Mouse (Mus musculus): ENCODE data around the gene Dock3. TPM values are rescaled to one million over a fixed set of nuclear protein-coding genes. Genes with fewer than 3 reads are reported as not detected.
"Not testable (repeated sequence)": the region's sequence is repeated elsewhere in the genome, so short reads cannot be mapped to it uniquely, and the experiment has no call there.

The Dock3 gene
- polyA plus RNA-seq, 1 experiment from 2014 or later, result 0.32 TPM

- Histone ChIP-seq H3K4me1 (ENCODE audit: control insufficient read depth, insufficient read depth, low read length) (0 out of 2 replicates have a peak, but pooled peaks cover 3% of the 10 kb centered on the region), H3K27ac (replicated peaks; ENCODE audit: low read depth, low read length) (no peak overlapping the region), H3K9ac (ENCODE audit: low read length) (0 out of 2 replicates have a peak overlapping the region, but pooled peaks have one; percentile 17), H3K9me3 (ENCODE audit: control insufficient read depth, low read length) (no peaks in the 10 kb centered on the region), H3K36me3 (ENCODE audit: control insufficient read depth, insufficient read depth, low read length) (no peaks in the 10 kb centered on the region), H3K4me2 (ENCODE audit: low read depth, severe bottlenecking) (peak overlapping the region; percentile 94), H3K27me3 (ENCODE audit: control insufficient read depth, insufficient read depth, low read length) (peaks cover 71% of the 10 kb centered on the region), H3K4me3 (ENCODE audit: low read depth, low read length) (peak overlapping the region; percentile 48)
- DNase-seq (ENCODE audit: low spot score) (peak; percentile 50), ATAC-seq (ENCODE audit: insufficient number of reproducible peaks, low FRiP score, low TSS enrichment, low read depth) (0 out of 2 replicates have a peak, but pooled peaks have one; percentile 69)
- 2% methylated on average over 38 of the region's 50 CpGs for WGBS
These were observed 644 bp downstream of the Dock3 start for GRCm38 (mm10) chr9:107230991-107231538.

- Histone ChIP-seq H3K27me3 (ENCODE audit: control insufficient read depth, insufficient read depth, low read length) (peaks cover 13% of the 10 kb centered on the region), H3K4me3 (ENCODE audit: low read depth, low read length) (no peak overlapping the region), H3K9ac (ENCODE audit: low read length) (no peak overlapping the region), H3K4me1 (ENCODE audit: control insufficient read depth, insufficient read depth, low read length) (no peaks in the 10 kb centered on the region), H3K36me3 (ENCODE audit: control insufficient read depth, insufficient read depth, low read length) (no peaks in the 10 kb centered on the region), H3K9me3 (ENCODE audit: control insufficient read depth, low read length) (no peaks in the 10 kb centered on the region), H3K27ac (replicated peaks; ENCODE audit: low read depth, low read length) (no peak overlapping the region), H3K4me2 (ENCODE audit: low read depth, severe bottlenecking) (no peak overlapping the region)
- WGBS, result 78% methylated on average over 1 of the region's 1 CpGs
- DNase-seq (ENCODE audit: low spot score), result no peak
- ATAC-seq (ENCODE audit: insufficient number of reproducible peaks, low FRiP score, low TSS enrichment, low read depth), result no peak
These were observed 7.1 kb downstream of the Dock3 start for GRCm38 (mm10) chr9:107224597-107224996.

GRCm38 (mm10) chr9:107174831-107175230 is 56.9 kb downstream of the Dock3 start:
- DNase-seq (ENCODE audit: low spot score); H3K4me3 ChIP-seq (ENCODE audit: low read depth, low read length); H3K27ac ChIP-seq (replicated peaks; ENCODE audit: low read depth, low read length); H3K27me3 ChIP-seq (ENCODE audit: control insufficient read depth, insufficient read depth, low read length); H3K4me2 ChIP-seq (ENCODE audit: low read depth, severe bottlenecking); H3K36me3 ChIP-seq (ENCODE audit: control insufficient read depth, insufficient read depth, low read length); ATAC-seq (ENCODE audit: insufficient number of reproducible peaks, low FRiP score, low TSS enrichment, low read depth); H3K9me3 ChIP-seq (ENCODE audit: control insufficient read depth, low read length); H3K4me1 ChIP-seq (ENCODE audit: control insufficient read depth, insufficient read depth, low read length); H3K9ac ChIP-seq (ENCODE audit: low read length): not testable (repeated sequence)
- 100% methylated on average over 1 of the region's 1 CpGs for WGBS

DNA sequence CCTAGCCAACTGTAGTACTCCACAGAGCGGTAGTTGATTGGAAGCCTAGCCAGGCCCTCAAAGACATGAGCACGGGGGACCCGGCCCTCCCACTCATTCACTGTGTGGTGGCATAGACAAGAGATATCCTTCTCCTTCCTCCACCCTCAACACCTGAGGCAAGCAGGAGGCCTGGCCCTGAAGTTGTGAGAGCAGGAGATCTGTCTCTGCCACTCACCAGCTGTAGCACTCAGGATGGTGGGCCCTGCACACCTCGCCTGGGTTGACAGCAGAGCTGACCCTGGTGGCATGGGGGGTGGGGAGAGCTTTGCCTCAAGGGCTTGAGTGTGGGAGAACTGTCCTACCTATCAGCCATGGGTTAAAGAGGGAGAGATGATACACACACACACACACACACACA is 65.9 kb downstream of the Dock3 start:
- Histone ChIP-seq H3K9ac (ENCODE audit: low read length) (no peak overlapping the region), H3K4me3 (ENCODE audit: low read depth, low read length) (no peak overlapping the region), H3K4me1 (ENCODE audit: control insufficient read depth, insufficient read depth, low read length) (no peaks in the 10 kb centered on the region), H3K9me3 (ENCODE audit: control insufficient read depth, low read length) (no peaks in the 10 kb centered on the region), H3K4me2 (ENCODE audit: low read depth, severe bottlenecking) (no peak overlapping the region), H3K27me3 (ENCODE audit: control insufficient read depth, insufficient read depth, low read length) (no peaks in the 10 kb centered on the region), H3K36me3 (ENCODE audit: control insufficient read depth, insufficient read depth, low read length) (no peaks in the 10 kb centered on the region), H3K27ac (replicated peaks; ENCODE audit: low read depth, low read length) (no peak overlapping the region)
- WGBS, result 84% methylated on average over 4 of the region's 4 CpGs
- no peak for DNase-seq (ENCODE audit: low spot score)
- no peak for ATAC-seq (ENCODE audit: insufficient number of reproducible peaks, low FRiP score, low TSS enrichment, low read depth)

GRCm38 (mm10) chr9:107164825-107165224 is 66.9 kb downstream of the Dock3 start:
- H3K4me1 ChIP-seq (ENCODE audit: control insufficient read depth, insufficient read depth, low read length), result no peaks in the 10 kb centered on the region
- DNase-seq (ENCODE audit: low spot score) (no peak), ATAC-seq (ENCODE audit: insufficient number of reproducible peaks, low FRiP score, low TSS enrichment, low read depth) (no peak)
- H3K9me3 ChIP-seq (ENCODE audit: control insufficient read depth, low read length), result no peaks in the 10 kb centered on the region
- no peak overlapping the region for H3K4me2 ChIP-seq (ENCODE audit: low read depth, severe bottlenecking)
- H3K27me3 ChIP-seq (ENCODE audit: control insufficient read depth, insufficient read depth, low read length), result no peaks in the 10 kb centered on the region
- no peak overlapping the region for H3K4me3 ChIP-seq (ENCODE audit: low read depth, low read length)
- no peak overlapping the region for H3K9ac ChIP-seq (ENCODE audit: low read length)
- no peak overlapping the region for H3K27ac ChIP-seq (replicated peaks; ENCODE audit: low read depth, low read length)
- 18% methylated on average over 3 of the region's 3 CpGs for WGBS
- H3K36me3 ChIP-seq (ENCODE audit: control insufficient read depth, insufficient read depth, low read length), result no peaks in the 10 kb centered on the region

- ATAC-seq (ENCODE audit: insufficient number of reproducible peaks, low FRiP score, low TSS enrichment, low read depth); H3K36me3 ChIP-seq (ENCODE audit: control insufficient read depth, insufficient read depth, low read length); H3K9me3 ChIP-seq (ENCODE audit: control insufficient read depth, low read length); H3K4me3 ChIP-seq (ENCODE audit: low read depth, low read length); DNase-seq (ENCODE audit: low spot score); H3K9ac ChIP-seq (ENCODE audit: low read length); H3K27ac ChIP-seq (replicated peaks; ENCODE audit: low read depth, low read length); H3K4me1 ChIP-seq (ENCODE audit: control insufficient read depth, insufficient read depth, low read length); H3K27me3 ChIP-seq (ENCODE audit: control insufficient read depth, insufficient read depth, low read length); H3K4me2 ChIP-seq (ENCODE audit: low read depth, severe bottlenecking): not testable (repeated sequence)
- WGBS, result 69% methylated on average over 4 of the region's 4 CpGs
These were observed 75.3 kb downstream of the Dock3 start for GRCm38 (mm10) chr9:107156388-107156787.

GRCm38 (mm10) chr9:107112791-107113190 is 118.9 kb downstream of the Dock3 start:
- 72% methylated on average over 3 of the region's 3 CpGs for WGBS
- no peaks in the 10 kb centered on the region for H3K9me3 ChIP-seq (ENCODE audit: control insufficient read depth, low read length)
- no peak overlapping the region for H3K4me3 ChIP-seq (ENCODE audit: low read depth, low read length)
- H3K4me2 ChIP-seq (ENCODE audit: low read depth, severe bottlenecking), result no peak overlapping the region
- no peak for ATAC-seq (ENCODE audit: insufficient number of reproducible peaks, low FRiP score, low TSS enrichment, low read depth)
- H3K27me3 ChIP-seq (ENCODE audit: control insufficient read depth, insufficient read depth, low read length), result no peaks in the 10 kb centered on the region
- H3K27ac ChIP-seq (replicated peaks; ENCODE audit: low read depth, low read length), result no peak overlapping the region
- H3K4me1 ChIP-seq (ENCODE audit: control insufficient read depth, insufficient read depth, low read length), result no peaks in the 10 kb centered on the region
- H3K36me3 ChIP-seq (ENCODE audit: control insufficient read depth, insufficient read depth, low read length), result no peaks in the 10 kb centered on the region
- no peak for DNase-seq (ENCODE audit: low spot score)
- H3K9ac ChIP-seq (ENCODE audit: low read length), result no peak overlapping the region

- Histone ChIP-seq H3K4me3 (ENCODE audit: low read depth, low read length) (no peak overlapping the region), H3K4me2 (ENCODE audit: low read depth, severe bottlenecking) (no peak overlapping the region), H3K27me3 (ENCODE audit: control insufficient read depth, insufficient read depth, low read length) (no peaks in the 10 kb centered on the region), H3K9me3 (ENCODE audit: control insufficient read depth, low read length) (no peaks in the 10 kb centered on the region), H3K36me3 (ENCODE audit: control insufficient read depth, insufficient read depth, low read length) (no peaks in the 10 kb centered on the region), H3K4me1 (ENCODE audit: control insufficient read depth, insufficient read depth, low read length) (no peaks in the 10 kb centered on the region), H3K27ac (replicated peaks; ENCODE audit: low read depth, low read length) (no peak overlapping the region), H3K9ac (ENCODE audit: low read length) (no peak overlapping the region)
- DNase-seq (ENCODE audit: low spot score) (no peak), ATAC-seq (ENCODE audit: insufficient number of reproducible peaks, low FRiP score, low TSS enrichment, low read depth) (no peak)
- 68% methylated on average over 2 of the region's 2 CpGs for WGBS
These were observed 119.7 kb downstream of the Dock3 start for GRCm38 (mm10) chr9:107112056-107112455.

DNA sequence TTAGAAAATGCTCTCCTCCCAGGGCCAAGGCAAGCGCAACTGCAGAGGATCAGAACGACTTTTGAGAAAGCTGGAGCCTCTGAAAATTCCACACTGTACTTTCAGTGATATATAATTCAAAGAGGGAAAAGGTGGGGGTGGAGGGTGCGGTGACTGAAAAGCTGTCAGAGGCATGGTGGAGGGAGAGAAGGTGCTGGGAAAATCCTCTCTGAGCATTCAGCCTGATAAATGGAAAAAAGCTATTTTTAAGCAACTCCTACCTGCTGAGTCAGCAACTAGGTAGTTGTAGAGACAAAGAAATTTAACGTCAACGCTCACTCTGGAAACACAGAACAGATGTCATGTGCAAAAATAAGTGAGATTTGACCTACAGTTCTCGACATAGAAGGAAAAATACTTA is 132.2 kb downstream of the Dock3 start:
- Histone ChIP-seq H3K36me3 (ENCODE audit: control insufficient read depth, insufficient read depth, low read length) (no peaks in the 10 kb centered on the region), H3K27me3 (ENCODE audit: control insufficient read depth, insufficient read depth, low read length) (no peaks in the 10 kb centered on the region), H3K9ac (ENCODE audit: low read length) (no peak overlapping the region), H3K27ac (replicated peaks; ENCODE audit: low read depth, low read length) (no peak overlapping the region), H3K4me1 (ENCODE audit: control insufficient read depth, insufficient read depth, low read length) (no peaks in the 10 kb centered on the region), H3K9me3 (ENCODE audit: control insufficient read depth, low read length) (no peaks in the 10 kb centered on the region), H3K4me2 (ENCODE audit: low read depth, severe bottlenecking) (no peak overlapping the region), H3K4me3 (ENCODE audit: low read depth, low read length) (no peak overlapping the region)
- whole genome bisulfite sequencing, result 81% methylated on average over 6 of the region's 6 CpGs
- DNase-seq (ENCODE audit: low spot score), result no peak
- ATAC-seq (ENCODE audit: insufficient number of reproducible peaks, low FRiP score, low TSS enrichment, low read depth), result no peak
